Mouse (Mus musculus) common myeloid progenitor, adult 5-6 weeks (primary cell): Measurements from ENCODE around the gene Dcun1d5. TPM values are rescaled to one million over a fixed set of nuclear protein-coding genes. Genes with fewer than 3 reads are reported as not detected.

ENCODE experiments used
- total RNA-seq: library from RNA; stranded (forward); fragments of 200-1000, 187-1606 nt; gene quantifications from 2 replicates; pipeline ENCODE4 v1.2.3, GENCODE M21; 2017

Gene Dcun1d5
- total RNA-seq, 1 experiment from 2014 or later: 114 TPM

Other genes starting within 250 kb of the Dcun1d5 start
- 6.7 and 7.4 TPM in 2 replicates for gene Dync2h1, start 74 bp upstream of the Dcun1d5 start, total RNA-seq
- not detected in 2 replicates for gene Mmp13, start 88.0 kb downstream of the Dcun1d5 start, total RNA-seq
- not detected in 2 replicates for gene Mmp12, start 159.9 kb downstream of the Dcun1d5 start, total RNA-seq
- not detected in 2 replicates for gene Mmp1b, start 203.5 kb downstream of the Dcun1d5 start, total RNA-seq